Mouse (Mus musculus) limb, embryonic 14.5 days (tissue): Measurements from ENCODE around the gene Smc4. TPM values are rescaled to one million over a fixed set of nuclear protein-coding genes. Genes with fewer than 3 reads are reported as not detected.
A peak's percentile ranks its signal among the peaks of the same experiment; 100 is the strongest.

Experiments
- ATAC-seq: fragments of 200-750 bp; cut with Nextera tagmentation; 2 replicates; pipeline ENCODE4 v1.8.0; 2017; ENCODE audit warnings: low read depth, moderate number of reproducible peaks, moderate TSS enrichment; ENCODE audit not compliant: low FRiP score
- DNase-seq: peaks from one replicate; pipeline ENCODE4 v3.0.0-alpha.2; 2015; ENCODE audit warnings: low spot score
- H3K27ac ChIP-seq: fragments of 300-500 bp; sonication (generic); replicated peaks from 2 replicates; pipeline ENCODE4 v1.5.1; 2014; ENCODE audit warnings: low read depth, mild to moderate bottlenecking, low read length, moderate library complexity, mixed read lengths
- H3K27me3 ChIP-seq: fragments of 300-500 bp; sonication (generic); 2 replicates; pipeline ENCODE4 v1.6.1; 2014; ENCODE audit warnings: low read length, mixed read lengths; ENCODE audit not compliant: control insufficient read depth, insufficient read depth
- H3K36me3 ChIP-seq: fragments of 300-500 bp; sonication (generic); 2 replicates; pipeline ENCODE4 v1.6.1; 2014; ENCODE audit warnings: mild to moderate bottlenecking, low read length, moderate library complexity, mixed read lengths; ENCODE audit not compliant: control insufficient read depth, insufficient read depth
- H3K4me1 ChIP-seq: fragments of 300-500 bp; sonication (generic); 2 replicates; pipeline ENCODE4 v1.6.1; 2014; ENCODE audit warnings: antibody characterized with exemption, low read length, mixed read lengths; ENCODE audit not compliant: control insufficient read depth, insufficient read depth
- H3K4me2 ChIP-seq: fragments of 300-500 bp; sonication (generic); replicated peaks from 2 replicates; pipeline ENCODE4 v1.6.1; 2014; ENCODE audit warnings: low read depth, mild to moderate bottlenecking, low read length, moderate library complexity; ENCODE audit not compliant: severe bottlenecking
- H3K4me3 ChIP-seq: fragments of 300-500 bp; sonication (generic); replicated peaks from 2 replicates; pipeline ENCODE4 v1.5.1; 2014; ENCODE audit warnings: low read length
- H3K9ac ChIP-seq: fragments of 300-500 bp; sonication (generic); 2 replicates; pipeline ENCODE4 v1.6.1; 2014; ENCODE audit warnings: mild to moderate bottlenecking, low read depth, low read length, moderate library complexity; ENCODE audit not compliant: severe bottlenecking
- H3K9me3 ChIP-seq: fragments of 300-500 bp; sonication (generic); 2 replicates; pipeline ENCODE4 v1.6.1; 2016; ENCODE audit warnings: low read length; ENCODE audit not compliant: control insufficient read depth
- POLR2A ChIP-seq: fragments of 200-500 bp; IDR thresholded peaks from 2 replicates; pipeline ENCODE4 v1.8.0; 2012; ENCODE audit warnings: inconsistent platforms, mild to moderate bottlenecking, moderate library complexity, borderline replicate concordance; ENCODE audit not compliant: insufficient read depth, insufficient read length; ENCODE audit errors: extremely low read depth
- WGBS: fragments of 180-500 bp; shearing (Covaris S2); extraction: QIAGEN DNeasy Blood & Tissue Kit; methylation state at CpG from one replicate; pipeline ENCODE4 v1.1.7; 2014; 5-methylcytosine and 5-hydroxymethylcytosine counted together
- microRNA counts: library from miRNA; unstranded; fragments of <30 nt; microRNA quantifications from one replicate; lab custom pipeline; 2016
- microRNA-seq: library from miRNA; unstranded; fragments of <30 nt; microRNA quantifications from one replicate; pipeline ENCODE4, GENCODE M21; 2016
- polyA plus RNA-seq, 2 experiments: library from polyadenylated mRNA; depleted of rRNA in 1 of 2; stranded (reverse) in 1 of 2; unstranded in 1 of 2; fragments of >200 nt; fragmentation: Nextera tagmentation in 1 of 2; extraction: Ambion mirVana in 1 of 2; gene quantifications; 2 replicates each; pipeline versions ENCODE4 v1.2.1 to v1.2.3; 2012 to 2014

Gene Smc4
- polyA plus RNA-seq, 2 experiments = 46.1 to 118 TPM

DNA sequence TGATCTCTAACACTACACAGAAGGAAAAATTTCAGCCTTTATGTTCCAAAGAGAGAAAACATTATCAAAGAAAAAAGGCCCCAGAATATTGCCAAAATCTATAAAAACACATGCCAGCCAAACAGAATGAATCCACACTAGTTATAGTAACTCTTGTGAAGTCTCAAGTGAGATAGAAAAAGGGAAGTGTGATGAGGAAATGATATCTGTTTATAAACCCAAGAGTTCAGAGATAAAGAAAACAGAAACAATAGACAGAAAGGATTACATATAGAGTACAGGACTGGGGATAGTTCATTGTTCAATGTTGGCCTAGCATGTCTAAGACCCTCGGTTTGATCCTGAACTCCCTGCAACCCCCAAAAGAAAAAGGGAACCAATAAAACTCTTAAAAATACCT lies 58.2 kb downstream of the Smc4 start:
- Histone ChIP-seq H3K36me3 (no peaks in the 10 kb centered on the region), H3K27ac (no peak overlapping the region), H3K4me1 (no peaks in the 10 kb centered on the region), H3K9ac (no peak overlapping the region), H3K4me2 (no peak overlapping the region), H3K4me3 (no peak overlapping the region), H3K9me3 (no peaks in the 10 kb centered on the region), H3K27me3 (no peaks in the 10 kb centered on the region)
- DNase-seq (no peak), ATAC-seq (no peak)
- WGBS = 93% methylated on average over 1 of the region's 1 CpGs
- no peak for TF ChIP-seq POLR2A

DNA sequence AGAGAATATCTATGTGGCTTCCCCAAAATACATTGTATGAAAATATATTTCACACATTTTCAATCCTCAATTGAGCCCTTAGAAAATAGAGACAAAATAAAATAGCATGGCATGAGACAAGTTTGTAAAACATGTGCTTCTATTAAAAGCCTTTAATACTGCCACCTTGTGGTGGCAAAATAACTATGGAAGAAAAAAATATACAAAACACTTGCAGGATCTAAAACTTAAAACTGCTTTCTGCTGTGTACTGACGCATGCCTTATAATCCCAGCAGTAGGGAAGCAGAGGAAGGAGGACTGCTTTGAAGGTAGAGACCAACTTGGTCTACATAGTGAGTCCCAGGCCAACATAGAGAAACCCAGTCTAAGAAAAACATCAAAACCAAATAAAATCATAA lies 59.5 kb downstream of the Smc4 start:
- Histone ChIP-seq H3K9ac (no peak overlapping the region), H3K4me3 (no peak overlapping the region), H3K4me1 (no peaks in the 10 kb centered on the region), H3K27ac (no peak overlapping the region), H3K4me2 (no peak overlapping the region), H3K27me3 (no peaks in the 10 kb centered on the region), H3K9me3 (no peaks in the 10 kb centered on the region), H3K36me3 (0 out of 2 replicates have a peak, but pooled peaks cover 5% of the 10 kb centered on the region)
- no peak for TF ChIP-seq POLR2A
- WGBS = 46% methylated on average over 1 of the region's 1 CpGs
- DNase-seq (peak; percentile 55), ATAC-seq (no peak)

MicroRNAs within 50 kb of the gene (microRNA counts, 519-probe panel; counts per million panel counts)
- 4,697 counts per million, percentile 92 among the panel's probes with 10 or more counts for microRNA mmu-miR-15b (lab: Ali Mortazavi, UCI)

Small RNA genes lying within 50 kb of the gene (microRNA-seq; reads per million reads assigned to microRNA genes)
- gene Mir15b (1,374 reads per million, percentile 75 among the genes with 10 or more reads in this experiment), gene Mir16-2 (819 reads per million, percentile 70 among the genes with 10 or more reads in this experiment)

Other genes starting within 250 kb of the Smc4 start
- gene 1110032F04Rik, start 135.2 kb upstream of the Smc4 start, polyA plus RNA-seq (2012; rRNA removed) = 1.1 and 1.6 TPM in 2 replicates
- 1.2 and 1.3 TPM in 2 replicates for gene 1110032F04Rik, start 135.2 kb upstream of the Smc4 start, polyA plus RNA-seq (2014; fragmentation: Nextera tagmentation; extraction: Ambion mirVana)
- gene Ift80, start 168 bp upstream of the Smc4 start, polyA plus RNA-seq (2012; rRNA removed) = 19.2 and 24.3 TPM in 2 replicates
- gene Ift80, start 168 bp upstream of the Smc4 start, polyA plus RNA-seq (2014; fragmentation: Nextera tagmentation; extraction: Ambion mirVana) = 16.4 and 18.9 TPM in 2 replicates
- gene Trim59, start 40.0 kb downstream of the Smc4 start, polyA plus RNA-seq (2012; rRNA removed) = 27.4 and 29.1 TPM in 2 replicates
- 84.6 and 91.9 TPM in 2 replicates for gene Trim59, start 40.0 kb downstream of the Smc4 start, polyA plus RNA-seq (2014; fragmentation: Nextera tagmentation; extraction: Ambion mirVana)
- gene Kpna4, start 122.4 kb downstream of the Smc4 start, polyA plus RNA-seq (2012; rRNA removed) = 21.2 and 25.6 TPM in 2 replicates
- 34.3 and 37.5 TPM in 2 replicates for gene Kpna4, start 122.4 kb downstream of the Smc4 start, polyA plus RNA-seq (2014; fragmentation: Nextera tagmentation; extraction: Ambion mirVana)
- gene Arl14, start 217.7 kb downstream of the Smc4 start, polyA plus RNA-seq (2012; rRNA removed) = not detected in 2 replicates
- gene Arl14, start 217.7 kb downstream of the Smc4 start, polyA plus RNA-seq (2014; fragmentation: Nextera tagmentation; extraction: Ambion mirVana) = not detected in 2 replicates